Mouse (Mus musculus): ENCODE measurements at regions not wholly inside any gene's neighbourhood (a gene's known extent, or its start where the extent isn't known, plus 50 kb on each side); places are given as distances from the start of the nearest gene placed in this dataset.

- peak in 1 of 2 experiments; percentile 34 for DNase-seq (ENCODE audit: extremely low spot score in 1 of 2, low spot score in 1 of 2)
Observed at GRCm38 (mm10) chr5:124953000-124953399, 50.0 kb upstream of the Rflna start.

Data from frontal cortex, adult 2 months (tissue).